Mouse (Mus musculus) 3134 (cell line): ENCODE data around the gene Tas2r105.

Source experiments
- DNase-seq: peaks from one replicate; pipeline ENCODE4 v3.0.0-alpha.2; 2011; ENCODE audit warnings: low spot score; ENCODE audit not compliant: insufficient read length; ENCODE audit errors: extremely low read depth

Gene Tas2r105

GRCm38 (mm10) chr6:131687395-131687794 is at the start of gene Tas2r105:
Gene Tas2r105 (minus strand): TSS chr6:131687495.
- no peak for DNase-seq

DNA sequence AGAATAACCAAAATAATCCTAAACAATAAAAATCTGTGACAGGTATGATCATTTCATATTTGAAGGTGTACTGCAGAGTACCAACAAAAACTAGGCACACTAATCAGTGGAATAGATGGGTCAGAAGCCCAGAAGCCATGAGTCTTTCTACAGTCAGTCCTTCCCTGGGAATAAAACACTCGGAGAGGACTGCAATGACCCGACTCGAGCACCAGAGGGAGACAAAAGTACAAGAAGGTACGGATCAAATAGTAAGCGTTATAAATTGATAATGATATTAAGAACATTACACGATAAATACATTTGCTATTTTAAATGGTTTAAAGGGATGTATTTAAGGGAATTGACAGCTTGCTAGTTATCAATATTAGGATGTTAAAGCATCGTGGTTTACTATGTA is 25.5 kb upstream of the Tas2r105 start:
- no peak for DNase-seq

GRCm38 (mm10) chr6:131689963-131690362 is 2.7 kb upstream of the Tas2r105 start, which contains the start of gene Tas2r114:
Gene Tas2r114 (minus strand): TSS chr6:131690063.
- DNase-seq = no peak

DNA sequence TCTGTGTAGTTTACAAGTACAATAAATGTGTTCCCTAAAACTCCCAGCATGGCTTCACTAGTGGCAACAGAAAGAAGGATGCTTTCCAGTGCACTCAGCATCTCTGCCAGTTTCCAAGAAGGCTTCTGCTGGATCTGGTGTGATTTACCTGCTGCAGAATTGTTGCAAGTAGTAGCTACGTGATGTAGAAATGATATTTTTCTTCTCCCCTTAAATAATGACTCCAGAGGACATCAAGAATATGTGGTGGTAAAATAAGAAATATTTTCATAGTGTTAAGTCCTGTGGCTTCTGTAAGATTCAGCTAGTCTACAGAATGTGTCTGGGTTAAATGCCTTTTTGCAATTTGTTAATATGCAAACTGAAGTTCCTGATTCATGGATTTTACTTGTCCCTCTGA is 1.7 kb downstream of the Tas2r105 start, which contains the start of gene Tas2r104:
Tas2r104 (minus strand) TSS at position 101 of the 400 bp plus-strand sequence.
- DNase-seq = no peak

DNA sequence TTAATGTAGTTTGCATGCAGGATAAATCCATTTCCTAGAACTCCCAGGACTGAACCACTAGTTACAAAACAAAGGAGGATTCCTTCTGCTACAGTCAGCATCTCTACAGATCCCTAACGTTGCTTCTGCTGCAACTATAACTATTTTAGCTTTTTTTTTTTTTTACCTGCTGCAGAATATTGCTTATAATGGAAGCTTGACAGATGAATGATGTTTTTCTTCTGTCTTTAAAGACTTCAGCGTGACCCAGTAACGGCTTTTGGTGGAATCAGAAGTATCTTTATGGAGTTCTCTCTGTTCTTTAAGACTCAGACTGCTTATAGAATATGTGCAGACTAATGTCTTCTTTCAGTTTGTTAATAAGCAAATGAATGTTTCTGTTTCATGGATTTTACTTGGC is 8.5 kb downstream of the Tas2r105 start, which contains the start of gene Tas2r106:
Tas2r106 (minus strand) TSS at position 101 of the 400 bp plus-strand sequence.
- DNase-seq = no peak

GRCm38 (mm10) chr6:131660049-131660448 is 27.2 kb downstream of the Tas2r105 start, which contains the start of gene Tas2r107:
Gene Tas2r107 (minus strand): TSS chr6:131660149.
- DNase-seq = no peak
